Mouse (Mus musculus) left cerebral cortex, postnatal 14 days (tissue): ENCODE results near the gene Rhebl1. TPM values are rescaled to one million over a fixed set of nuclear protein-coding genes. Genes with fewer than 3 reads are reported as not detected.

Experiments
- DNase-seq, 2 experiments: peaks; one replicate each; pipeline ENCODE4 v3.0.0; 2021 to 2022; ENCODE audit warnings: low spot score in 2 of 2, mixed read lengths in 1 of 2
- intact Hi-C: fragments of 180-260 bp; cut with DNase I; formaldehyde crosslinking; loops from one replicate; pipeline ENCODE4 v1.15.1; 2025
- total RNA-seq, 2 experiments: library from RNA; stranded (reverse); gene quantifications; 2 replicates each; pipeline ENCODE4 v1.2.3; 2021

Rhebl1 gene
- total RNA-seq, 2 experiments from 2014 or later: 8.6 to 9.3 TPM

GRCm38 (mm10) chr15:98917538-98918498 lies 23.5 kb upstream of the Rhebl1 start, which contains the start of gene Lmbr1l:
Lmbr1l (minus strand) TSS chr15:98918231.
- intact Hi-C loops: loop anchor here (5.0 kb wide), 1 partner anchor 36 kb away; no protein-coding TSS in a partner anchor

GRCm38 (mm10) chr15:98917091-98917490 lies 22.8 kb upstream of the Rhebl1 start:
- no peak for DNase-seq
- intact Hi-C loops: loop anchor here (5.0 kb wide), 1 partner anchor 35 kb away; no protein-coding TSS in a partner anchor

More at GRCm38 (mm10) chr15:98917538-98918498, 23.5 kb upstream of the Rhebl1 start, which contains the start of gene Lmbr1l:
- DNase-seq: peak; percentile 99

- intact Hi-C loops: loop anchor here (1.0 to 5.0 kb wide), 2 partner anchors 14 to 34 kb away; no protein-coding TSS in a partner anchor
- DNase-seq: no peak
These were observed 21.7 kb upstream of the Rhebl1 start for GRCm38 (mm10) chr15:98916016-98916415.

- intact Hi-C loops: loop anchor here (5.0 kb wide), 1 partner anchor 33 kb away; no protein-coding TSS in a partner anchor
- DNase-seq: no peak
These were observed 20.6 kb upstream of the Rhebl1 start for GRCm38 (mm10) chr15:98914903-98915302.

GRCm38 (mm10) chr15:98904692-98905091 lies 10.4 kb upstream of the Rhebl1 start:
- intact Hi-C loops: no loop called here
- DNase-seq: no peak

- intact Hi-C loops: loop anchor here (1.0 kb wide), 1 partner anchor 14 kb away; no protein-coding TSS in a partner anchor
- no peak for DNase-seq
These were observed 8.3 kb upstream of the Rhebl1 start for GRCm38 (mm10) chr15:98902600-98902999.

- intact Hi-C loops: no loop called here
- no peak for DNase-seq
These were observed 7.2 kb upstream of the Rhebl1 start for GRCm38 (mm10) chr15:98901530-98901929.

GRCm38 (mm10) chr15:98897928-98898800 lies 3.8 kb upstream of the Rhebl1 start, which contains the start of gene Dhh:
Dhh (minus strand) TSS chr15:98898540.
- no peak for DNase-seq
- intact Hi-C loops: no loop called here

GRCm38 (mm10) chr15:98897495-98897894 lies 3.2 kb upstream of the Rhebl1 start:
- no peak for DNase-seq
- intact Hi-C loops: no loop called here

GRCm38 (mm10) chr15:98895635-98896589 lies 1.6 kb upstream of the Rhebl1 start:
- intact Hi-C loops: no loop called here
- no peak for DNase-seq

- no peak for DNase-seq
- intact Hi-C loops: loop anchor here (5.0 kb wide), 1 partner anchor 32 kb away; no protein-coding TSS in a partner anchor
These were observed 650 bp upstream of the Rhebl1 start for GRCm38 (mm10) chr15:98894746-98895634.

- intact Hi-C loops: loop anchor here (5.0 kb wide), 1 partner anchor 34 kb away; no protein-coding TSS in a partner anchor
These were observed 1.3 kb downstream of the Rhebl1 start for GRCm38 (mm10) chr15:98893036-98893435.

GRCm38 (mm10) chr15:98891907-98892606 lies 2.3 kb downstream of the Rhebl1 start:
- intact Hi-C loops: loop anchor here (1.0 to 5.0 kb wide), 2 partner anchors 35 to 101 kb away; no protein-coding TSS in a partner anchor
- DNase-seq: peak; percentile 72 to 87

More at GRCm38 (mm10) chr15:98893036-98893435, 1.3 kb downstream of the Rhebl1 start:
- DNase-seq: no peak

- DNase-seq: no peak
- intact Hi-C loops: loop anchor here (5.0 kb wide), 1 partner anchor 36 kb away; no protein-coding TSS in a partner anchor
These were observed 3.1 kb downstream of the Rhebl1 start for GRCm38 (mm10) chr15:98891198-98891742.

GRCm38 (mm10) chr15:98887526-98887925 lies 6.8 kb downstream of the Rhebl1 start:
- intact Hi-C loops: no loop called here
- no peak for DNase-seq
